Mouse (Mus musculus) lung, embryonic 15.5 days (tissue): Measurements from ENCODE around the gene Gatad2a. TPM values are rescaled to one million over a fixed set of nuclear protein-coding genes. Genes with fewer than 3 reads are reported as not detected.

Source experiments
- ATAC-seq: fragments of 200-750 bp; cut with Nextera tagmentation; 2 replicates; pipeline ENCODE4 v1.8.0; 2017; ENCODE audit warnings: moderate number of reproducible peaks, borderline replicate concordance; ENCODE audit not compliant: low FRiP score, low TSS enrichment; ENCODE audit errors: extremely low read depth
- H3K27ac ChIP-seq: fragments of 300-500 bp; sonication (generic); 2 replicates; pipeline ENCODE4 v1.5.1; 2015; ENCODE audit warnings: moderate library complexity, mild to moderate bottlenecking, inconsistent platforms
- H3K27me3 ChIP-seq: fragments of 300-500 bp; sonication (generic); 2 replicates; pipeline ENCODE4 v1.6.1; 2015; ENCODE audit warnings: inconsistent platforms
- H3K36me3 ChIP-seq: fragments of 300-500 bp; sonication (generic); 2 replicates; pipeline ENCODE4 v1.6.1; 2015; ENCODE audit warnings: inconsistent platforms
- H3K4me1 ChIP-seq: fragments of 300-500 bp; sonication (generic); 2 replicates; pipeline ENCODE4 v1.6.1; 2015; ENCODE audit warnings: inconsistent platforms
- H3K4me2 ChIP-seq: fragments of 300-500 bp; sonication (generic); 2 replicates; pipeline ENCODE4 v1.6.1; 2015; ENCODE audit warnings: inconsistent platforms, mild to moderate bottlenecking, moderate library complexity
- H3K4me3 ChIP-seq: fragments of 300-500 bp; sonication (generic); 2 replicates; pipeline ENCODE4 v1.5.1; 2015; ENCODE audit warnings: mild to moderate bottlenecking, inconsistent platforms
- H3K9ac ChIP-seq: fragments of 300-500 bp; sonication (generic); 2 replicates; pipeline ENCODE4 v1.6.1; 2015; ENCODE audit warnings: inconsistent platforms
- H3K9me3 ChIP-seq: fragments of 300-500 bp; sonication (generic); 2 replicates; pipeline ENCODE4 v1.6.1; 2016; ENCODE audit warnings: inconsistent platforms
- WGBS: fragments of 180-500 bp; shearing (Covaris S2); methylation state at CpG from one replicate; pipeline ENCODE4 v1.1.7; 2015; 5-methylcytosine and 5-hydroxymethylcytosine counted together
- polyA plus RNA-seq: library from polyadenylated mRNA; unstranded; fragments of >200 nt; fragmentation: Nextera tagmentation; extraction: Ambion mirVana; gene quantifications from 2 replicates; pipeline ENCODE4 v1.2.1, GENCODE M21; 2015

Gatad2a gene
- polyA plus RNA-seq, 1 experiment from 2014 or later, result 60.3 TPM

DNA sequence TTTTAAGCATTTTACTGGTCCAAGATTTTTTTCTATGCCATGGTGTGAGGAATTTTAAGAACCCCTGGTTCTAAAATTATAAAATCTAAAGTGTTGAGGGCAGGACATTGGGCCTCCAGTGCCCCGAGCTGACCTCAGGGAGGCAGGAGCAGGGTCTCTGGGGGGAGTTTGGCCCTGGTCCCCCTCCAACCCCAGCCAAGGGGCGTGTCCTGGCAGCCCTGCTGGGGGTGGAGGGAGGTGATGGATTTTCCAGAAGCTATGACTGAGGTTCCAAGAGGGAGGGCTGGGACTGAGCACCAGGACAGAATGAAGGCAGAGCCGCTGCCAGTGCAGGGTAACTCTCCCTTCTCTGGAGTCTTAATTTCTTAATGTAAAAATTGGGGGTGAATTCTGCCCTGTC, 118.2 kb downstream of the Gatad2a start:
- Histone ChIP-seq H3K9ac (no peak overlapping the region), H3K27ac (no peak overlapping the region), H3K36me3 (no peaks in the 10 kb centered on the region), H3K4me3 (no peak overlapping the region), H3K27me3 (peaks cover 52% of the 10 kb centered on the region), H3K9me3 (no peaks in the 10 kb centered on the region), H3K4me1 (peaks cover 16% of the 10 kb centered on the region), H3K4me2 (no peak overlapping the region)
- 44% methylated on average over 3 of the region's 3 CpGs for WGBS
- no peak for ATAC-seq

DNA sequence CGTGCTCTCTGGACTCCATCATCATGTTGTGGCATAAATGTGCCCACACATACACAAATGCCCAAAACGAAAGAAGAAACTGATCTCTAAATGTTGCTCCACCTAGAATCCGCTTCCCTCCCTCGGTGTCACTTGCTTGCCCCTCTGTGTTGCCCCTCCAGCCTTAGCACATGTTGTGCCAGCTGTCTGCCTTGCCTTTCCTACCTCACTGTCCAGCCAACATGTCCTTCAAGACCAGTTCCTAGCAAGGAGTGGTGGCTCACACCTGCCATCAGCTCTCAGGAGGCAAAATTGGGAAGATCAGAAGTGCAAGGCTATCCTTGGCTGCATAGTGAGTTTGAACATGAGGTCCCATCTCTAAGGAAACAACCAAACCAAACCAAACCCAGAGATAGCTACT, 118.8 kb downstream of the Gatad2a start:
- Histone ChIP-seq H3K4me3 (no peak overlapping the region), H3K9ac (no peak overlapping the region), H3K9me3 (no peaks in the 10 kb centered on the region), H3K27ac (no peak overlapping the region), H3K27me3 (peaks cover 46% of the 10 kb centered on the region), H3K4me2 (no peak overlapping the region), H3K36me3 (no peaks in the 10 kb centered on the region), H3K4me1 (peaks cover 16% of the 10 kb centered on the region)
- ATAC-seq, result no peak
- WGBS, result 79% methylated on average over 4 of the region's 4 CpGs

DNA sequence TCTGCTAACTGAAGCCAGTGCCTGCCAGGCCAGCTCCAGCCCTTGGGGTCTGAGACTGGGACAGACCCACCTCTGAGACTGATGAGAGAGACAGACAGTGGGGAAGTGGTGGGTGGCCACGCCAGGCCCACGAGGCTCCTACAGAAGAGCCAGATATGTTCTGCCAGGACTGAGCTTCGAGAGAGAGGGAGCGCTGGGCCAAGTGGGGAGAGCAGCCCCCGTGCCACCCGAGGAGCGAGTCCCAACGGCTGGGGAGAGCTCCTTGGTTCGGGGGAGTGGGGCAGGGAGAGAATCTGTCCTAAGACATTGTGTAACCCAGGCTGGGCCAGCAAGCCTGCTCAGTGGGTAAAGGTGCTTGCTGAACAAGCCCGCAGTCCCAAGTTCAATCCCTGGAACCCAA, 119.2 kb downstream of the Gatad2a start:
- Histone ChIP-seq H3K4me2 (no peak overlapping the region), H3K9ac (no peak overlapping the region), H3K27ac (no peak overlapping the region), H3K36me3 (no peaks in the 10 kb centered on the region), H3K4me1 (peaks cover 11% of the 10 kb centered on the region), H3K9me3 (no peaks in the 10 kb centered on the region), H3K4me3 (no peak overlapping the region), H3K27me3 (peaks cover 42% of the 10 kb centered on the region)
- WGBS, result 69% methylated on average over 10 of the region's 10 CpGs
- no peak for ATAC-seq

DNA sequence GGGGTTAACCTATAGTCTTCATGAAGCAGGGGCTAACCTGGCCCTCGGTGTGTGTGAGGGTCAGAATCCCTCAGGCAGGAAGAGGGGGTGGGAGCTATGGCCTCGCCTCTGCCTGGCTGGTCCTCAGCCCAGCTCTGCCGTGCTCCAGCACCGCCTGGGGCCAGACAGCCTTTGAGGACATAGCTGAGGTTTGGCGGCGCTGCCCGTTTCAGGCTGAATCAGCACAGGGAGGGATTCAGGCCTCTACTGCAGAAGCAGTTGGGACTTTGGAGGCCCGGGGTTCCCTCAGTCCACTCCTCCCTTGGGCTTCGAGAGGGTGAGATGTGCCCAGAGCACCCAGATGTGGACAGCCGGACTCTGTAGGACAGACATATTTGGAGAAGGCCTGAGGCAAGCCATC, 120.1 kb downstream of the Gatad2a start:
- peaks cover 3% of the 10 kb centered on the region for H3K4me1 ChIP-seq
- no peak overlapping the region for H3K27ac ChIP-seq
- H3K9ac ChIP-seq, result no peak overlapping the region
- no peak overlapping the region for H3K4me3 ChIP-seq
- no peak overlapping the region for H3K4me2 ChIP-seq
- ATAC-seq, result no peak
- WGBS, result 38% methylated on average over 10 of the region's 10 CpGs
- H3K36me3 ChIP-seq, result no peaks in the 10 kb centered on the region
- peaks cover 33% of the 10 kb centered on the region for H3K27me3 ChIP-seq
- H3K9me3 ChIP-seq, result no peaks in the 10 kb centered on the region

DNA sequence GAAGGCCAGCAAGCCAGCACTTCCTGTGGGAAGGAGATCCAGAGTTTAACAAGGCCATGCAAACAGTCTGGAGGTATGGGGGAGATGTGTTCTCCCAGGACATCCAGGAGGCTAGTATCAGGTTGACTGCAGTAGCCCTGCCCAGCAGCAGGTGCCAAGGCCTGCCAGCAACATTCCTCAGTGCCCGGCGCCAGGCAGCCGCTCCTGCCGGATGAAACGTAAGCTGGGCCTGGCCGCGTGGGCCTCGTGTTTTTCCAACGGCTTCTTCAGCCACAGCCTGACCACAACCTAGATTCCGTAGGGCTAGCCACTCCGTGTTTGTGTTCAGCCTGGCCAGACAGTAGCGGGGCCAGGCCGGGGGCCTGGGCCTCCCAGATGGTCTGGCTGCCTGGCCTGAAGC, 121.5 kb downstream of the Gatad2a start:
- Histone ChIP-seq H3K4me1 (no peaks in the 10 kb centered on the region), H3K9ac (no peak overlapping the region)
- 64% methylated on average over 13 of the region's 13 CpGs for WGBS

DNA sequence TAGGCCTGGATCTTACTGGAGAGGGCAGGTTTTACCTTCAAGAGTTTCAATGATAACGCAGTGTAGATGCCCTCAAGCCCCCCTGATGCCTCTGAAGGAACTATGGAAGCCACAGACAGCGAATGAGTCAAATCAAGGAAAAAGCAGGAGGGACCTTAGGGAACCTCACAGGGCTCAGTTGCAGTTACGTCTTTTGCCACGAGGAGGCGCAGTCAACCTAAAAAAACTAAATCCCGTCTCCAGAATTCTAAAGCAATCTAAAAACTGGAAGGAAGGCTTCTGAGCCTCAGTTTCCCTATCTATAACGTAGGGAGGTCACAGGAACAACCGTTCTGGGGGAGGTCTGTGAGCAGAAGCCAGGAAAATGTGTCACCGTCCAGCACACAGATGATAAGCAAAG, 122.0 kb downstream of the Gatad2a start:
- H3K4me1 ChIP-seq, result no peaks in the 10 kb centered on the region
- no peak overlapping the region for H3K4me2 ChIP-seq
- peaks cover 14% of the 10 kb centered on the region for H3K27me3 ChIP-seq
- H3K36me3 ChIP-seq, result no peaks in the 10 kb centered on the region
- WGBS, result 9% methylated on average over 9 of the region's 9 CpGs
- no peak overlapping the region for H3K9ac ChIP-seq
- H3K27ac ChIP-seq, result no peak overlapping the region
- H3K4me3 ChIP-seq, result no peak overlapping the region
- no peak for ATAC-seq
- no peaks in the 10 kb centered on the region for H3K9me3 ChIP-seq

More for the DNA sequence above, 121.5 kb downstream of the Gatad2a start:
- Histone ChIP-seq H3K9me3 (no peaks in the 10 kb centered on the region), H3K4me3 (no peak overlapping the region), H3K27ac (no peak overlapping the region), H3K4me2 (no peak overlapping the region), H3K36me3 (no peaks in the 10 kb centered on the region), H3K27me3 (peaks cover 19% of the 10 kb centered on the region)
- ATAC-seq, result no peak

DNA sequence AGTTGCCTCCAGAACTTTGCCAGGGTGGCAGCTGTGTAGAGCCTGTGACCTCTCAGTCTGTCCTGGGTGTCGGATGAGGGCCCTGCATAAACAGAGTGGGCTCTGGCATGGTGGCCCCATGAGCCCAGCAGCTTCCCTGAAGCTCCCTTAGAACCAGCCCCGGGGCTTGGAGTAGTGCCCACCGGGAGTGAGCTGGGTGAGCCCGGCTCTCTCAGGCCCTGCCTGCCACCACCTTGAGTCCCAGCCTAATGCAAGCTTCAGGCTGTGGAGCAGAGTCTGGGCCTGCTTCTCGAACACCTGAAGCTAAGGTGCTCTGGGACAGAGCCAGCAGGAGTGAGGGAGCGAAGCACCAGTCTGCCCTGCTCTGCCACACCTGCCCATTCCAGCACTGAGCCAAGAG, 125.3 kb downstream of the Gatad2a start:
- 75% methylated on average over 6 of the region's 6 CpGs for WGBS
- H3K27me3 ChIP-seq, result no peaks in the 10 kb centered on the region
- H3K9me3 ChIP-seq, result no peaks in the 10 kb centered on the region
- H3K36me3 ChIP-seq, result no peaks in the 10 kb centered on the region
- H3K4me3 ChIP-seq, result no peak overlapping the region
- no peak overlapping the region for H3K27ac ChIP-seq
- no peak overlapping the region for H3K4me2 ChIP-seq
- no peaks in the 10 kb centered on the region for H3K4me1 ChIP-seq
- no peak overlapping the region for H3K9ac ChIP-seq
- ATAC-seq, result no peak

DNA sequence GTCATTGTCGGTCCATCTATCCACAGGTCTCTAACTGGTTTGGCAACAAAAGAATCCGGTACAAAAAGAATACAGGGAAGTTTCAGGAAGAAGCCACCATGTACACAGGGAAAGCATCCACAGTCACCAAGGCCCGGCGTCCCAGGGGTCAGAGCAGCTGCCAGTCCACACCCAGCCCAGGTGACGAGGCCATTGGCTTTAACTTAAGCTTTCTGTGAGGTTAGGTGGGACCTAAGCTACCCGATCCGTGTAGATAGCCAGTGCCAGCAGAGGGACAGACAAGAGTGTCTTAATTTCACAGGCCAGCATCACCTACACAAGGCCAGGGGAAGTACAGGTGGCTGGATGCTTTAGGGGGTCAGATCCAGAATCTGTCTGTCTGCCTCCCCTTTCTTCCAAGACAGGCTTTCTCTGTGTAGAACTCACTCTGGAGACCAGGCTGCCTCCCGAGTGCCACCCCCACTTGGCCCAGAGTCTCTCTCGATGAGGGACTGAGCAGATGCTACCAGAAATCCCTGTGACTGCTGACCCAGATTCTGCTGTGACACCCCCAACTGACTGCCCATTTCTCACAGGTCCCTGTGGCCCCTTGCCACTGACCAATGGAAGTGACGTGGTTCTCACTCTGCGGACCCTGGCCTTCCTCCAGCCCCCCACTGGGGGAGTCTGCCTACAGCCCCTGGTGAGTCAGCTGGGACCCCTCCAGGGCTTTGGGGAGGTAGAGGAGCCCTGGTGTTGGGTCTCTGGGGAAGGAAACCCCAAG, 126.0 kb downstream of the Gatad2a start:
- Histone ChIP-seq H3K4me2 (no peak overlapping the region), H3K4me3 (no peak overlapping the region), H3K9me3 (no peaks in the 10 kb centered on the region), H3K27ac (no peak overlapping the region), H3K4me1 (no peaks in the 10 kb centered on the region), H3K9ac (no peak overlapping the region), H3K27me3 (no peaks in the 10 kb centered on the region), H3K36me3 (no peaks in the 10 kb centered on the region)
- ATAC-seq, result no peak
- WGBS, result 70% methylated on average over 11 of the region's 11 CpGs

DNA sequence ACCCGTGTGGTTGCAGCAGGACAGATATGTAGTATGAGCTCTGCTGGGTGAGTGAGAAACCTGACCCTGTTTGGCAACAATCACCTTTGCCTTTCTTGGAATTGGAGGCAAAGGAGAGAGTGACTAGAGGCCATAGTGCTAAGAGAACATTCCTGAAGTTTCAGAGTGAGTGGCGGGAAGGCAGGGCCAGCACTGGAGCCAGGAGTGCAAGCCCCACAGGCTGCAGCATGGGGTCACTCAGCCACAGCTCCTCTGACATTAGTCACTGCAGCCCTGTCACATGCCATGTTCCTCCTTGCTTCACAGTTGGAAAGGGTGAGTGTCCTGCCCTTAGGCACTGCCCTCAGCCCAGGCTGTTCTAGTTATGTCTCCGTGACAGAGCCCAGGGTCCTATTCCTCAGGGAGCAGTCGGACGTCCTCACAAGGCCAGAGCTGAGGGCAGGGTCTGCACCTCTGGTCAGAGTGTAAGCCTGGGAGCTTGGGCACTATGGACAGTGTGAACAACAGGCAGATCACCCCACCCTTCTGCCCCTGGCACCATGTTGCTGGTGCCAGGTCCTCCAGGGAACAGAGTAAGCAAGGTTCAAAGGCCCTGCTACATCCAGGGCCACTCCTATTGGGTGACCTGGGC, 128.4 kb downstream of the Gatad2a start:
- H3K4me3 ChIP-seq, result no peak overlapping the region
- H3K9ac ChIP-seq, result no peak overlapping the region
- 62% methylated on average over 5 of the region's 5 CpGs for WGBS
- H3K27me3 ChIP-seq, result no peaks in the 10 kb centered on the region
- H3K4me1 ChIP-seq, result no peaks in the 10 kb centered on the region
- no peak overlapping the region for H3K4me2 ChIP-seq
- no peaks in the 10 kb centered on the region for H3K9me3 ChIP-seq
- no peaks in the 10 kb centered on the region for H3K36me3 ChIP-seq
- no peak for ATAC-seq
- no peak overlapping the region for H3K27ac ChIP-seq

DNA sequence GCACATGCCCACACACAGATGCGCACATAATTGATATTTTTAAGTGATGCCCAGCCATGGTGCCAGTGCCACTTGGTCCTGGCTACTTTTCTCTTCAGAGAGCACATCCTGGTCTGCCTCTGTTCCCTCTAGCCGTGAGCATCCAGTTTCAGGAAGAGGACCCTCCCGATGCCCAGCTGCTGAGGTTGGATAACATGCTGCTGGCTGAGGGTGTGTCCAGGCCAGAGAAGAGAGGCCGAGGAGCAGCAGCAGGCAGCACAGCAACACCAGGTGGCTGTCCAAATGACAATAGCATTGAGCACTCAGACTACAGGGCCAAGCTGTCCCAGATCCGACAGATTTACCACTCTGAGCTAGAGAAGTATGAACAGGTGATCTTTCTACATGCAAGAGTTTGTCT, 132.0 kb downstream of the Gatad2a start:
- no peaks in the 10 kb centered on the region for H3K36me3 ChIP-seq
- H3K9ac ChIP-seq, result no peak overlapping the region
- no peak overlapping the region for H3K4me2 ChIP-seq
- no peaks in the 10 kb centered on the region for H3K9me3 ChIP-seq
- WGBS, result 60% methylated on average over 5 of the region's 5 CpGs
- ATAC-seq, result no peak
- H3K27ac ChIP-seq, result no peak overlapping the region
- no peaks in the 10 kb centered on the region for H3K4me1 ChIP-seq
- no peak overlapping the region for H3K4me3 ChIP-seq
- no peaks in the 10 kb centered on the region for H3K27me3 ChIP-seq

DNA sequence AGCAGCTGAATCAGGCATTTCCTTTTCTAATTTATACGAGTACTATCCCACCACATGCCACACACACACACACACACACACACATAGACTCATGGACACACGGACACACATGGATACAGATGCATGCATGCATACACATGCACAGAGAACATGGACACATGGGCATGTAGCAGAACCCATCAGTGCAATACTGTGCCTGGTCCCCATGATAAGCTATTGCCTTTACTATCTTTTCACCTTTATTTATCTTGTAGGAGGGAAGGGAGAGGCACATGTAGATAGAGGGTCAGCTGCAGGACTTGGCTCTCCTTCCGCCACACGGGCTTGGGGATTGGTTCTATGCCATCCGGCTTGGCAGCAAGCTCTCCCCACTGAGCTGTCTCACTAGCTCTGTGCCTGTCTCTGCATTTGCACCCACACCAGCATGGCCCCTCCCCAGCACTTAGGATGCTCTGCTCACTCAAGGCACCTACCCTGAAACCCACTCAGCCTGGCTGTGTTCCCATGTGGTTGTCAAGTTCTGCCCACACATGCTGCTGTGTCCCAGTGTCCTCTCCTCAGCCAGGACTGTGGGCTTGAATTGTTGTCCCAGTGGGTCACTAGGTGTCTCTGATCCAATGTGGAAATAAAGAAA, 132.7 kb downstream of the Gatad2a start:
- Histone ChIP-seq H3K4me1 (no peaks in the 10 kb centered on the region), H3K9ac (no peak overlapping the region), H3K9me3 (no peaks in the 10 kb centered on the region), H3K4me3 (no peak overlapping the region), H3K36me3 (no peaks in the 10 kb centered on the region), H3K27me3 (no peaks in the 10 kb centered on the region), H3K4me2 (no peak overlapping the region), H3K27ac (no peak overlapping the region)
- no peak for ATAC-seq
- WGBS, result 81% methylated on average over 5 of the region's 5 CpGs

DNA sequence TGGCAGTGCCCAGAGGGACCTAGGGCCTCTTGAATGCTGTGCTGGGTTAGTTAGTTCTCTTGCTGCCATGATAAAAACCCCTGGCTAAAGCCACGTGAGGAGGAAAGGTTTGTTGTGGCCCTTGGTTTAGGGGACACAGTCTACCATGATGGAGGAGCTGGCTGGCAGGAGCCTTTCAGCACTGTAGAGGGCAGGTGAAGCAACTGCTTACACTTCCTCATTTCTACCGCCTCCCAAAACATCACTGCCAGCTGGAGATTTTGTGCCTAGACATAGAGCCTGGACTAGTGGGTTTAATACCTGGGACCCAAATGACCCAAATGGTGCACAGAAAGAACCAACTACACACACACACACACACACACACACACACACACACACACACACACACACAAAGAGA, 134.9 kb downstream of the Gatad2a start:
- Histone ChIP-seq H3K27me3 (no peaks in the 10 kb centered on the region), H3K4me3 (no peak overlapping the region), H3K27ac (no peak overlapping the region), H3K4me2 (no peak overlapping the region), H3K9me3 (no peaks in the 10 kb centered on the region), H3K36me3 (no peaks in the 10 kb centered on the region), H3K4me1 (no peaks in the 10 kb centered on the region), H3K9ac (no peak overlapping the region)
- WGBS, result 60% methylated on average over 2 of the region's 2 CpGs
- ATAC-seq, result no peak
